Mouse (Mus musculus): Measurements from ENCODE around the gene Loxl3.

GRCm38 (mm10) chr6:83029777-83030176 lies 4.2 kb upstream of the Loxl3 start:
- TF ChIP-seq POLR2A (IDR thresholded peaks at IDR 0.05; ENCODE audit: insufficient read length, low read depth), result no peak
- TF ChIP-seq USF1 (IDR thresholded peaks at IDR 0.05; ENCODE audit: low read depth), result no peak
- no peak for TF ChIP-seq MYOG (IDR thresholded peaks at IDR 0.05; ENCODE audit: control insufficient read depth in 1 of 3, insufficient read depth in 1 of 3, insufficient read length in 2 of 3, low read depth in 2 of 3)
- TF ChIP-seq MAX (IDR thresholded peaks at IDR 0.05; ENCODE audit: low read depth), result no peak
- no peak for TF ChIP-seq TCF12 (IDR thresholded peaks at IDR 0.05; ENCODE audit: insufficient read depth, poor library complexity, severe bottlenecking)
- no peak for TF ChIP-seq SRF (IDR thresholded peaks at IDR 0.05; ENCODE audit: control insufficient read depth, insufficient read length, low read depth)
- no peak for TF ChIP-seq MYOD1 (IDR thresholded peaks at IDR 0.05; ENCODE audit: control insufficient read depth in 1 of 3, insufficient read length in 2 of 3, low read depth in 2 of 3)
- TF ChIP-seq E2F4 (IDR thresholded peaks at IDR 0.05; ENCODE audit: insufficient read depth), result no peak
- no peak for TF ChIP-seq CEBPB (IDR thresholded peaks at IDR 0.05; ENCODE audit: insufficient read depth, poor library complexity, severe bottlenecking)
- TF ChIP-seq POLR2AphosphoS2 (IDR thresholded peaks at IDR 0.05; ENCODE audit: insufficient read length, low read depth), result peak; percentile 55

Measured in myocyte (in vitro differentiated cells).